Mouse (Mus musculus) retina, adult 2 months (tissue): ENCODE measurements at regions not wholly inside any gene's neighbourhood (a gene's known extent, or its start where the extent isn't known, plus 50 kb on each side); places are given as distances from the start of the nearest gene placed in this dataset.

Source experiments
- DNase-seq: peaks from one replicate; pipeline ENCODE4 v3.0.0-alpha.2; 2012; ENCODE audit warnings: low read depth, low spot score

GRCm38 (mm10) chr7:40419332-40419731 lies 478.8 kb upstream of the Vstm2b start:
- DNase-seq, result no peak

GRCm38 (mm10) chr7:40422125-40422524 lies 476.0 kb upstream of the Vstm2b start:
- DNase-seq, result peak; percentile 3

DNA sequence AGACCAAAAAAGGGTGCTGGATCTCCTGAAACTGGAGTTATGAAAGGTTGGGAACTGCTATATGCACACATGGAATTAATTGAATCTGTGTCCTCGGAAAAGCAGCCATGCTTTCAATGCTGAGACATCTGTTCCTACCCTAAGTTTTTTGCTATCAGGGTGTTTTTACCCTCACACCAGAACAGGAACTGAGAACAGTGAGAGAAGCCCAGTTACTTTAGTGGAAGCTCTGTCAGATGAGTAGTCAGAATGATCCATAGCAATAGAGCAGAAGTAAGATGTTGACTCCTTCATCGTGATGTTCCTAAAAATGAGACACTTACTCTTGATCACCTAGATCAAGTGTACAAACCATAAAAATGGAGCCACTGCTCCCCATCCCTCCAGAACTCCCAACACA lies 468.7 kb upstream of the Vstm2b start:
- no peak for DNase-seq

- no peak for DNase-seq
Observed at GRCm38 (mm10) chr7:40433906-40434305, 464.2 kb upstream of the Vstm2b start.

DNA sequence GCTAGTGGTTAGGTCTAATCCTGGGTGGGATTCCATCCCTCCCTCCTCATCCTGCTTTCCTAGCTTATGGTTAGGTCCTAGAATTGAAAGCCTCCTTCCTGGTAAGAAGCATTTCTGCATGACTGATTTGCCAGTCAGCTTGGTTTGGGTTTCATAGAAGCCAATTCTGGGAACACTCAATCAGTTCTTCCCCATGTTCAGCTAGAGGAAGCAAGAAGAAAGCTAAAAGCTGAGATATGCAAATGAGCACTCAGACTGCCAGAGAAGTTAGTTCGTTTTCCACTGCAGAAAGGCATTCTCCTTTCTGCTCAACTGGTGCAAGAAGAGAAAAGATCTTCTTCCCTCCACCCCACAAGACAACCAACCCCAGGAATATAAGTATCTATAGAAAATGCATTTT lies 457.0 kb upstream of the Vstm2b start:
- no peak for DNase-seq

GRCm38 (mm10) chr7:40441786-40442185 lies 456.3 kb upstream of the Vstm2b start:
- no peak for DNase-seq

DNA sequence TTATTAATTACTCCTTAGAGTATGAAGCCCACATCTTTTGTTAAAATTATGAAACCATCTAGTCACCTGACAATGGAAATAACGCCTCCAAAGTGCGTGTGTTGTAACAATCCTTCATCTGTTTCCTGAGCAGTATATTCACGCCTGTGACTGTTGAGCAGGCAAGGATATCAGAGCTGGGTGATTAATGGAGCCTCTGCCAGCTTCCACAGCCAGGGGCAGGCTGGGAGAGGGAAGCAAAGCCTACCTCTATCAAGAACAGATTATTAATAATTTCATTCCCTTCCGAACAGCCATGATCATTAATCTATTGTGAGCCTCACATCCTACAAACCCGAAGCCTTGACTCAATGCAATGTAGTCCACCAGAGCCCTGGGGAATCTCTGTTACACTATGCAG lies 431.7 kb upstream of the Vstm2b start:
- DNase-seq, result no peak

DNA sequence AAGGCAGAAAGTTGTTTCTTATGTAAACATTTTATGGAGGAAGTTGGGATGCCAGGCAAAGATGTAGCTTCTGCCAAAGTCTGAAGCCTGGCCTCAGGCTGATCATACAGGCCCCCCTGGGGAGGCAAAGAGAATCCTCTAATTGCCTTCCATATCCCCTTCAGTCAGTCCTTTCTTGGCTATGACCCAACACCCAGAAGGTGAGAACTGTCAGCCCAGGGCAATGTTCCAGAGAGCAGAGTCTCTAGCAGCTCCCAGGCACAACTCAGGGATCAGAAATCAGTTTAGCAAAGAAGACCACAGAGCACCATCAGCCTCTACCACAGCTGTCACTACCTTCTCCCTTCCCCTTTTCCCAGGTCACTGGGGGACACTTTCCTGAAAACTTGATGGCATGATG lies 410.9 kb upstream of the Vstm2b start:
- DNase-seq, result no peak

DNA sequence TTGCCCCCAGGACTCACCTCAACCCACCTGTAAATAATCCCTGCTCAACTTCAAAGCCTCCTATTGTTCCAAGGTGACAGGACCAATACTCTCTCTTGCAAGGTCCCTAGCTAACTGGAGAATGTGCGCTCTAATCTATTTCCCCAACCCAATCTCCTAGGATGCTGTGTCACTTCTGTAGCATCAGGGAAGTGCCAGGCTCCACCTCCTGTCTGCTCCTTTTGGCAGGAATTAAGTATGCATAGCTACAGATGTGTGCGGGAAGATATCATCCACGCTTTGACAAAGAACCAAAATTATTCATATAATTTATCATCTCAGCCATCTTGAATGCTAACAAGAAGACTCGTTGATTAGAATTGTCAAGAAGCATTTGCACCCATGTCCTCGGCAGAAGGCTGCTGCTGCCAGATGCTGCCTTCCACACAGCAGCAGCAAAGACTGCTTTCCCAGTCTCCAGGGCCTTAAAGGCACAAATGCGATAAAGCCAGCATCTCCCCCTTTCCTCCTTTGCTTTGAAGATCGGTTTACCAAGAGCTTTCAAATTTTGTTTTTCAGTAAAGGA lies 375.3 kb upstream of the Vstm2b start:
- DNase-seq, result no peak

- no peak for DNase-seq
Observed at GRCm38 (mm10) chr7:40536601-40537000, 361.5 kb upstream of the Vstm2b start.

DNA sequence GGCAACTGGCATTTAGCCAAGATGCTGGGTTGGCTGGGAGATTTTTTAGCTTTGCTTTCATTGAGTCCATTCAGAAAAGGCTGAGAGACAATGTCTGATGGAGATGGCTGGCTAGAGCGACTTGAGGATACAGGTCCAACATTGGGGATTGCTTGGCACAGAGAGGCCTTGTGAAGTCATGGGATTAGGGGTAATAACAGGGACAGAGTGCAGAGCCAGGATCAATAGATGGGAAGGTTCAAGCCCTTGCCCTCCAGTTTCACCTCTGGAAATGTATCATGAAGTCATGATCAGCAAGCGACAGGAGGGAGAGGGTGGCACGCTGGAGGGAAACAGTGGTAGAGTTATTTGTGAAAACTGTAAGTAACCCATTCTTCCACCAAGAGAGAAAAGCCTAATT lies 360.5 kb upstream of the Vstm2b start:
- DNase-seq, result no peak

GRCm38 (mm10) chr7:40539789-40540188 lies 358.3 kb upstream of the Vstm2b start:
- no peak for DNase-seq

- DNase-seq, result no peak
Observed at GRCm38 (mm10) chr7:40541283-40541682, 356.8 kb upstream of the Vstm2b start.

DNA sequence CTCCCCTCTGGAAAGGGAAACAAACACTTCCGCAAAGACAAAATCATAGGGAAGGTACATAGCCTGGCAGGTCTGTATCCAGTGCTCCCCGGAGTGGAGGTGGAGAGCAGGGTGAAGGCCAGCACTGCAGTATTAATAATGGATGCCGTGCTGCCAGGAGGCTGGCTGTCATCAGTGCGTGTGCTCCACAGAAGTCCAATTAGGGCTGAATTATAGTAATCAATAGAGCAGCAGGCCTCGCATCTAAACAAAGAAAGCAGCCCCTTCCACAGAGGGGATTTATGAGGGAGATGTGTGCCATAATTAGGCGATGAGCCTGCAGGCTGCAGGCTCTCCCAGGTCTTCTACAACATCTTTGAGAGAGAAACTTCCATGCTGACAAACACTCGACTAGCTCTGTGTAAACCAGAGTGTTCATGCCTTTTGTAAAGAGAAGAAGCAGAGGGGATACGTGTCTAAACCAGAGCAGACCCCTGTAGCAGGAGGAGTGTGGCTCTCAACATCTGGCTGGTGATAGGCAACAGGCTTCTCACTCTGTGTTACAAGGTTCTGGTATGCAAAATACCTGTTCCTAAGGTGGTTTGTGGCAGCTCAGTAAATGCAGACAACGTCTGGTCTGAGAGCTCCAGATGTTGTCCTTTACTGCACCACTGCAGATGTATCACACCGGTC lies 334.5 kb upstream of the Vstm2b start:
- no peak for DNase-seq

DNA sequence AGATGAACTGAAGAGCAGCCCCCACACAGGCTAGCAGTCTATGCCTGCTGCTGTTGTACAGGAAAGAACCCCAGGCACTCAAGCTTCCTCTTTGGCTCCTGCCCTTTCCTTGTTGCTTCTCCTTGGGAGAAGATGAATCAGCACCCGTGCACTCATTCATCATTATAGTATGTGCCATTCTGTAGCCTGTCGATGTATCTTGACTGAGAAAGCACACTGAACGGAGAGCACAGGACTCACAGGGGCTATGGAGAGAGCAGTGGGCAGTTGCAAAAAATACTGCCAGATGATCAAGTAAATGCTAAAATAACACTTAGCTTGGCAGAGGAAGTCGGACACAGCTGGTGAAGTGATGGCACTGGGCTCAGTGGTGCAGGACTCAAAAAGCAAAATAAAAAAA lies 322.2 kb upstream of the Vstm2b start:
- no peak for DNase-seq

DNA sequence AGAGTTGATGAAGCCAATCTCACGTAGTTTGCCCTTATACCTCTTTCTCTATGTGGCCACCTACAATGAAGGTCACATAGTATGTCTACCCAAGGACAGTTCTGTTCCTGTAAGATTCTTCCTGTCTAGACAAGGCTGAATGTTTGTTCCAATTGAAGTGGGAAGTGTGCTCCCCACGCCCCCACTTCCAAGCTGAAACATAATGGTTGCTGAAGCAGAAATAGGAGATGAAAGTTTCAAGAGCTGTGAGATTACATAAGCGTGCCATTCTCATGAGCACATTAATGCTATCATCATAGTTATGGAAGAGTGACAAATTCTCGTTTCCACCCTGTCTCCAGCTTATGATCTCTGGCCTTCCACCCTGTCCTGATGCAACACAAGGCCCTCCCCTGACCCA lies 320.8 kb upstream of the Vstm2b start:
- no peak for DNase-seq

DNA sequence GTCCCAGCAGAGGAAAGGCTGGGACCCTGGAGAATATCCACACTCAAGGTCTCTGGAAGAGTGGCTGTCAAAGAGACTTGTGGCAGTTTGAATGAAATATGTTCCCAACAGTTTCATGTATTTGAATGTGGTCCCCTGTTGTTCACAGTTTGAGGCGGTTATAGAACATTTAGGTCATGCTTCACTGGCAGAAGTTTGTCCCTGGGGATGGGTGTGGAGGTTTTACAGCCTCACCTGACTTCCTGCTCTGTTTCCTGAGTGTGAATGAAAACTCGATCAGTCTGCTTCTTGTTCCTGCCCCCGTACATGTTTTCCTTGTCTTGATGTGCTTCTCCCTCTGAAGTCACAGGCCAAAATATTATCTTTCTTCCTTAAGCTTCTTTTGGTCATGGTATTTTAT lies 277.4 kb upstream of the Vstm2b start:
- no peak for DNase-seq

DNA sequence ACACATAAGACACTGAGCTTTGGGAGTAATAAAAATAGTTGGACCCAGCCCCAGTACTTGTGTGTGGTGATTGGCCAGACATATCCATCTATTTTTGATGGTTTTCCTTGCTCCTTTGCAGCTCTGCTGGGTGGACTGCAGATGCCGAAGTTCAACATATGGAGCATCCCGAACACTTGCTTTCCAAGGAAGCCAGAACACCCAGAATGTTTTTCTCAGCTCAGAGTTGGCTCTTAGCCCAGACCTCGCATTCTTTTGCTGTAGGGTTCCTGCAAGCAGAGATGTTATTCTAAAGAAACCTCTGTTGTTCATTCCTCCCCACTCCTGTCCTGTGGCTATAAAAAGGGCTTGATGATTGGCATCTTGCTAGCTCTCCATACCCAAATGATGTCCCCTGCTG lies 275.3 kb upstream of the Vstm2b start:
- DNase-seq, result no peak

- DNase-seq, result no peak
Observed at GRCm38 (mm10) chr7:40623286-40623685, 274.8 kb upstream of the Vstm2b start.

DNA sequence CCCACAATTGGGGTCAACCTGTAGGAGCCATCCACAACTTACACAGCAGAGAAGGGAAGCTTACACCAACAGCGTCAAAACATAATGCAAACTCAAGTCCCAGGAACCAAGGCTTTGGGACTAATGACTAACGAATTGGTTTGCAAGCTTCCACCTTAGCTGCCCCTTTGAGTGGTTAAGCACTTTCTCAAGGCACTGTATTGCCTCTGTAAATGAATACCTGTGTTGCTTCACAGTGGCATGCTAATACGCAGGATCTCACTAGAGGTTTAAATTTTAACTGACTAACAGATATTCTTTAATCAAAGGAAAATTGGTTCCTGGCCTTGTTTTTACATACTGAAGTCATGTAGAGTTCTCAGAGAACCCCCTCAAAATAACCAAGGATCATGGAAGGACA lies 261.8 kb upstream of the Vstm2b start:
- DNase-seq, result no peak

DNA sequence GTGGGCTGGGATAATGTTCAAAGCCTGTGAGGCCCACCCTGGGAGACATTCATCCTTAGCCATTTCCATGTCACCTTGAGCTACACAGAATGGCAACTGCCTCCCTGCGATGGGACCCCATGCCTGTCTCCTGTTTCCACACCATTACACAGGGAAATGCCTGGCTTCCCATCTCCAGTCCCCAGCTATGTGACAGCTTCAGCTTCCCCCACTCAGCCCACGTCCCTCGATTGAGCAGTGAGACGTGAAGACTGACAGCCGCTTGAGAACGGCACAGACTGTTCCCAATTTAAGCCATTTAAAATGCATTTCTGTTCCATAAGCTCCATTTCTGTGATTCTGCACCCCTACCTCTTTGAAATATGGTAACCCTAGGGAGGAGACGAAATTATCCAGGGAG lies 243.1 kb upstream of the Vstm2b start:
- no peak for DNase-seq

DNA sequence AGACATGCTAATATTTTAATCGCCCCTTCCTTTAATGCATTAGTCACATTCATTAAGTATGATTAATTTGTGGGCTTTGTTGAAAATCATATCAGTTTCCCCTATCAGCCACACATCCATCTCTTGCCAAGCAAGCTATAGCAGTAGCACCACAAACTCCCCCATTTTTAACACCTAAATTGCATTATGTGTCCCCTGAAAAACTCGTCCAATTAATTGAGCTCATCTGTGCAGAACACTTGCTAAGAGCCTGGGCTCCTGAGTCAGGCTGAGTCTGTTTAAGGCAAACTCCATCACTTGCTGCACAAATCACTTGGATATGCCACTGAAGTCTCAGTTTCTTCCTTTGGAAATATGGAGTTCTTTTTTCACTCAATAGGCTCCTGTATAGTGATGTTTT lies 242.7 kb upstream of the Vstm2b start:
- no peak for DNase-seq

DNA sequence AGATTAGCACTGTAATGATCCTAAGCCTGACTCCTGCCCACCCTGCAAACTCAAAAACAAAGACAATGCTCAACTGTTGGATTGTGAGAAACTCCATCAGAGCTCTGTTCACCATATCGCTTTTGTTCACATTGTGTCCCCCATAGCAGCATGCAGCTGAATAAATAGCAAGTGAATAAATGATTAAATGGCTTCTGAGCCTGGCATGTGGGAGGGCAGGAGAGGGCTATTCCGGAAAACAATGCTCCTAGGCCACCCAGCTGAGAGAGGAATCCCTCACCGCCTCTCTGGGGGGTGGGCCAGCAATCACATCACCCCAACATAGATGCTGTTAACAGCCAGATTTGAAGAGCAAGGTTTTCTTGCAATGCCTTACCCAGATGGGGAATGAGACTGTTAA lies 238.5 kb upstream of the Vstm2b start:
- DNase-seq, result no peak

DNA sequence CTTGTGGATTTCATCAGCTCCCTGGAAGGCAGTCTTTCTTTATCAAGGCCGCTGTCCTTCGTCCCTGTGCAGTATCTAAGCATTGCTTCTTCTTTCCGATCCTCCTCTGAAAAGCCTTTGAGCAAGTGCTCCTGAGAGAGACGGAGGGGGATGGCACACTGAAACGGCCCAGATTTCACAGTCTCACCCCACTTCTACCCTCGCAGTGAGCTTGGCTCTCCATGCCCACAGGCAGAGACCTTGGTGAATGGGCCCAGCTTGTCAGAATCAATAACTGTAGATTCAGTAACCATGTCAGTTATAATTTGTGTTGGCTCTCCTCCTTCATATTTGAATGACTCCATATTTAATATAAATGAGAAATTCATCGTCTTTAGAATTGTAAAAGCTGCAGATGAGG lies 234.3 kb upstream of the Vstm2b start:
- DNase-seq, result no peak
